Mouse (Mus musculus) neural tube, embryonic 14.5 days (tissue): Measurements from ENCODE around the gene Gse1. TPM values are rescaled to one million over a fixed set of nuclear protein-coding genes. Genes with fewer than 3 reads are reported as not detected.

Experiments
- ATAC-seq: fragments of 200-750 bp; cut with Nextera tagmentation; 2 replicates; pipeline ENCODE4 v1.8.0; 2017; ENCODE audit warnings: low read depth, mild to moderate bottlenecking, moderate TSS enrichment, moderate library complexity
- H3K27ac ChIP-seq: fragments of 300-500 bp; sonication (generic); 2 replicates; pipeline ENCODE4 v1.5.1; 2014; ENCODE audit warnings: low read depth, mild to moderate bottlenecking, control low read depth, low read length, moderate library complexity, mixed read lengths
- H3K27me3 ChIP-seq: fragments of 300-500 bp; sonication (generic); 2 replicates; pipeline ENCODE4 v1.6.1; 2014; ENCODE audit warnings: low read length; ENCODE audit not compliant: control insufficient read depth, insufficient read depth
- H3K36me3 ChIP-seq: fragments of 300-500 bp; sonication (generic); 2 replicates; pipeline ENCODE4 v1.6.1; 2014; ENCODE audit warnings: low read length, mixed read lengths; ENCODE audit not compliant: control insufficient read depth, insufficient read depth
- H3K4me1 ChIP-seq: fragments of 300-500 bp; sonication (generic); 2 replicates; pipeline ENCODE4 v1.6.1; 2014; ENCODE audit warnings: low read length; ENCODE audit not compliant: control insufficient read depth, insufficient read depth
- H3K4me2 ChIP-seq: fragments of 300-500 bp; sonication (generic); 2 replicates; pipeline ENCODE4 v1.6.1; 2014; ENCODE audit warnings: mild to moderate bottlenecking, low read depth, low read length, control low read depth
- H3K4me3 ChIP-seq: fragments of 300-500 bp; sonication (generic); 2 replicates; pipeline ENCODE4 v1.5.1; 2014; ENCODE audit warnings: low read depth, low read length, control low read depth, mixed read lengths
- H3K9ac ChIP-seq: fragments of 300-500 bp; sonication (generic); replicated peaks from 2 replicates; pipeline ENCODE4 v1.6.1; 2014; ENCODE audit warnings: low read depth, mild to moderate bottlenecking, control low read depth, low read length, mixed read lengths
- H3K9me3 ChIP-seq: fragments of 300-500 bp; sonication (generic); 2 replicates; pipeline ENCODE4 v1.6.1; 2016; ENCODE audit warnings: low read length; ENCODE audit not compliant: control insufficient read depth
- WGBS: fragments of 180-500 bp; shearing (Covaris S2); extraction: QIAGEN DNeasy Blood & Tissue Kit; methylation state at CpG from one replicate; pipeline ENCODE4 v1.1.7; 2014; 5-methylcytosine and 5-hydroxymethylcytosine counted together
- polyA plus RNA-seq: library from polyadenylated mRNA; unstranded; fragments of >200 nt; fragmentation: Nextera tagmentation; extraction: Ambion mirVana; gene quantifications from 2 replicates; pipeline ENCODE4 v1.2.1, GENCODE M21; 2014

Gse1 gene
- polyA plus RNA-seq, 1 experiment from 2014 or later, result 23.3 TPM

GRCm38 (mm10) chr8:120539381-120539774 lies 311.1 kb downstream of the Gse1 start:
- H3K4me1 ChIP-seq, result peaks cover 72% of the 10 kb centered on the region
- peak overlapping the region; percentile 99 for H3K27ac ChIP-seq
- 18% methylated on average over 5 of the region's 6 CpGs for WGBS
- peak overlapping the region; percentile 87 for H3K9ac ChIP-seq
- peak overlapping the region; percentile 99 for H3K4me2 ChIP-seq
- H3K4me3 ChIP-seq, result peak overlapping the region; percentile 56; the same call in 1 of the 2 replicates
- H3K9me3 ChIP-seq, result no peaks in the 10 kb centered on the region
- H3K36me3 ChIP-seq, result no peaks in the 10 kb centered on the region
- no peaks in the 10 kb centered on the region for H3K27me3 ChIP-seq
- ATAC-seq, result no peak

GRCm38 (mm10) chr8:120539775-120540625 lies 311.7 kb downstream of the Gse1 start:
- no peaks in the 10 kb centered on the region for H3K36me3 ChIP-seq
- WGBS, result 21% methylated on average over 23 of the region's 23 CpGs

GRCm38 (mm10) chr8:120542995-120543394 lies 314.7 kb downstream of the Gse1 start:
- Histone ChIP-seq H3K4me2 (peak overlapping the region; percentile 11; the same call in 1 of the 2 replicates), H3K9me3 (no peaks in the 10 kb centered on the region), H3K36me3 (no peaks in the 10 kb centered on the region), H3K4me1 (peaks cover 56% of the 10 kb centered on the region), H3K9ac (no peak overlapping the region), H3K4me3 (no peak overlapping the region), H3K27me3 (no peaks in the 10 kb centered on the region), H3K27ac (no peak overlapping the region)
- 17% methylated on average over 13 of the region's 13 CpGs for WGBS
- ATAC-seq, result no peak

More at GRCm38 (mm10) chr8:120539775-120540625, 311.7 kb downstream of the Gse1 start:
- Histone ChIP-seq H3K9me3 (no peaks in the 10 kb centered on the region), H3K27ac (peak overlapping the region; percentile 99; the same call in 1 of the 2 replicates), H3K9ac (peak overlapping the region; percentile 22; the same call in 1 of the 2 replicates), H3K27me3 (no peaks in the 10 kb centered on the region), H3K4me1 (peaks cover 65% of the 10 kb centered on the region), H3K4me2 (peak overlapping the region; percentile 99), H3K4me3 (no peak overlapping the region)
- ATAC-seq, result no peak

GRCm38 (mm10) chr8:120543416-120544055 lies 315.3 kb downstream of the Gse1 start:
- Histone ChIP-seq H3K4me2 (no peak overlapping the region; the same call in 1 of the 2 replicates), H3K27ac (no peak overlapping the region), H3K4me1 (peaks cover 56% of the 10 kb centered on the region), H3K9ac (no peak overlapping the region), H3K9me3 (no peaks in the 10 kb centered on the region), H3K36me3 (no peaks in the 10 kb centered on the region), H3K4me3 (no peak overlapping the region), H3K27me3 (no peaks in the 10 kb centered on the region)
- WGBS, result 50% methylated on average over 8 of the region's 8 CpGs
- ATAC-seq, result no peak

- H3K9ac ChIP-seq, result no peak overlapping the region
- H3K9me3 ChIP-seq, result no peaks in the 10 kb centered on the region
- H3K4me2 ChIP-seq, result no peak overlapping the region
- 95% methylated on average over 5 of the region's 5 CpGs for WGBS
- H3K27me3 ChIP-seq, result no peaks in the 10 kb centered on the region
- H3K36me3 ChIP-seq, result no peaks in the 10 kb centered on the region
- H3K4me3 ChIP-seq, result no peak overlapping the region
- ATAC-seq, result no peak
- peaks cover 55% of the 10 kb centered on the region for H3K4me1 ChIP-seq
- no peak overlapping the region for H3K27ac ChIP-seq
These were observed 315.9 kb downstream of the Gse1 start for GRCm38 (mm10) chr8:120544155-120544554.

GRCm38 (mm10) chr8:120547562-120547961 lies 319.3 kb downstream of the Gse1 start:
- no peaks in the 10 kb centered on the region for H3K9me3 ChIP-seq
- H3K36me3 ChIP-seq, result no peaks in the 10 kb centered on the region
- H3K27me3 ChIP-seq, result no peaks in the 10 kb centered on the region
- H3K4me3 ChIP-seq, result no peak overlapping the region
- no peak overlapping the region for H3K27ac ChIP-seq
- WGBS, result 66% methylated on average over 9 of the region's 9 CpGs
- H3K9ac ChIP-seq, result no peak overlapping the region
- peaks cover 72% of the 10 kb centered on the region for H3K4me1 ChIP-seq
- ATAC-seq, result no peak
- H3K4me2 ChIP-seq, result no peak overlapping the region

DNA sequence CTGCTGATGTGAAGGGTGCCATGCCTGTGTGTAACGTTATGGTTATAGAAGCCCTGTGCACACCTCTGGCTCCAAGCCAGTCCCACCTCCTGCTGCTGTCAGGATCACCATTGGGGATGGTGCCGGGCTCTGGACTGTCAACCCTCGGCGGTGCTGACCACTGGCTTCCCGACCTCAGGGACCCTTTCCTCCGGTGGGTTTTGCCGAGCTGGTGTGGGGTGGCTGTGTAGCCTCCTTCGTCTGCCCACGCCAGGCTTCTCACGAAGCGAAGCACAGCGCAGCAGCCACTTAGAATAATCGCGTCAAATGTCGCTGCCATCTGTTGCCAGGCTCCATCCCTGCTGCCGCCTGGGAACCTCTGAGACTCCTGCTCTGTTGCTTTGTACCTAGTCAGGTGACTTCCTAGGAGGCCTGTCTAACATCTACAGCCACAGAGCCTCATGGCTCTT lies 320.1 kb downstream of the Gse1 start:
- H3K9ac ChIP-seq, result 0 out of 2 replicates have a peak overlapping the region, but pooled peaks have one; percentile 25
- peak overlapping the region; percentile 40 for H3K27ac ChIP-seq
- H3K4me1 ChIP-seq, result peaks cover 72% of the 10 kb centered on the region
- no peaks in the 10 kb centered on the region for H3K36me3 ChIP-seq
- no peak overlapping the region; the same call in 1 of the 2 replicates for H3K4me2 ChIP-seq
- no peaks in the 10 kb centered on the region for H3K9me3 ChIP-seq
- H3K4me3 ChIP-seq, result no peak overlapping the region
- ATAC-seq, result 0 out of 2 replicates have a peak, but pooled peaks have one; percentile 9
- no peaks in the 10 kb centered on the region for H3K27me3 ChIP-seq
- WGBS, result 34% methylated on average over 16 of the region's 16 CpGs

DNA sequence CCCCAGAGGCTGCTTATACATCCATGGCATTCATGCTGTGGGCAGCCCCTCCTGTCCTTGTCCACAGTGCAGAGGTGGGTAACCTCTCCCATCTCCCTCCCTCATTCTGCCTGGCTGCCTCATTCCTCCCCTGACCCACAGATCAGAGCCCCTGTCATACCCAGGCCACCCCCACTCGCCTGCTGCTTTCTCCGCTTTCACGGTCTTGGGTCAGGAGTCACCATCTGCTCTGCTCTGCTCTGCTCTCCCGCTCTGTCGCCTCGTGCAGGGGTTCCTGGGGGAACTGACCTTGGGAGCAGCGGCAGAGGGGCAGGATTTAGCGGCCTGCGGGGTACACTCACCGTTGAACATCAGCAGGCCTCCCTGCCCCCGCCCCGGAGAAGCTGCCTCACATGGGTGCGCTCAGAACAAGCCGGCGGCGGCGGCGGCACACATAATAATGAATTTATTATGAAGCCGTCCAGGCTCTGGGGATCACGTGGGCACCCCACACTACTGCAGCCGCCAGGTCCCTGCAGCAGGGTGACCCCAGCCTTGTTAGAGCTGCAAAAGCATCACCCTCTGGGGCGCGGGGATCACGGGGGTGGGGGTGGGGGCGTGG lies 321.2 kb downstream of the Gse1 start:
- H3K9ac ChIP-seq, result peak overlapping the region; percentile 43
- H3K27ac ChIP-seq, result peak overlapping the region; percentile 88
- peaks cover 67% of the 10 kb centered on the region for H3K4me1 ChIP-seq
- no peaks in the 10 kb centered on the region for H3K9me3 ChIP-seq
- H3K27me3 ChIP-seq, result no peaks in the 10 kb centered on the region
- H3K4me2 ChIP-seq, result peak overlapping the region; percentile 40
- H3K4me3 ChIP-seq, result no peak overlapping the region; the same call in 1 of the 2 replicates
- WGBS, result 4% methylated on average over 24 of the region's 25 CpGs
- peak; percentile 26 for ATAC-seq
- no peaks in the 10 kb centered on the region for H3K36me3 ChIP-seq
